Mouse (Mus musculus) megakaryocyte, embryonic 14.5 days (primary cell): ENCODE results near the gene Ltc4s. TPM values are rescaled to one million over a fixed set of nuclear protein-coding genes. Genes with fewer than 3 reads are reported as not detected.

Source experiments
- H3K27me3 ChIP-seq: replicated peaks from 2 replicates; pipeline ENCODE3; 2012; ENCODE audit warnings: inconsistent platforms
- H3K36me3 ChIP-seq: replicated peaks from 2 replicates; pipeline ENCODE3; 2012; ENCODE audit warnings: low read length, inconsistent platforms, mixed read lengths
- H3K4me1 ChIP-seq: 2 replicates; pipeline ENCODE4 v1.6.1; 2012; ENCODE audit warnings: inconsistent platforms
- H3K4me3 ChIP-seq: replicated peaks from 2 replicates; pipeline ENCODE3; 2012; ENCODE audit warnings: moderate library complexity, mild to moderate bottlenecking, inconsistent platforms
- H3K9me3 ChIP-seq: 2 replicates; pipeline ENCODE4 v1.6.1; 2012; ENCODE audit warnings: inconsistent platforms
- FLI1 ChIP-seq: IDR thresholded peaks from 2 replicates; pipeline ENCODE4 v1.6.1; 2012; ENCODE audit warnings: low read length, inconsistent platforms, mixed read lengths
- GATA1 ChIP-seq: IDR thresholded peaks from 3 replicates; pipeline ENCODE4 v1.6.1; 2012; ENCODE audit warnings: mixed read lengths, low read length, inconsistent platforms, borderline replicate concordance
- polyA plus RNA-seq: library from polyadenylated mRNA; stranded (reverse); fragments of >175 nt; gene quantifications from 2 replicates; pipeline ENCODE4 v1.2.3, GENCODE M21; 2012; ENCODE audit warnings: low replicate concordance; ENCODE audit not compliant: insufficient read depth

The Ltc4s gene
- polyA plus RNA-seq, 1 experiment = 10.5 TPM

GRCm38 (mm10) chr11:50206037-50206436, 32.4 kb downstream of the Ltc4s start:
- H3K9me3 ChIP-seq = no peaks in the 10 kb centered on the region
- peaks cover 56% of the 10 kb centered on the region for H3K4me1 ChIP-seq
- no peak overlapping the region for H3K4me3 ChIP-seq
- H3K36me3 ChIP-seq = peaks cover 81% of the 10 kb centered on the region
- TF ChIP-seq FLI1 = no peak
- TF ChIP-seq GATA1 = no peak
- H3K27me3 ChIP-seq = no peaks in the 10 kb centered on the region

- TF ChIP-seq FLI1 (no peak), GATA1 (no peak)
- peaks cover 87% of the 10 kb centered on the region for H3K36me3 ChIP-seq
- peaks cover 52% of the 10 kb centered on the region for H3K4me1 ChIP-seq
- H3K9me3 ChIP-seq = no peaks in the 10 kb centered on the region
- H3K27me3 ChIP-seq = no peaks in the 10 kb centered on the region
- H3K4me3 ChIP-seq = no peak overlapping the region
These were observed 33.0 kb downstream of the Ltc4s start for GRCm38 (mm10) chr11:50205434-50205833.

- no peak overlapping the region for H3K4me3 ChIP-seq
- H3K36me3 ChIP-seq = peaks cover 97% of the 10 kb centered on the region
- no peak for TF ChIP-seq GATA1
- TF ChIP-seq FLI1 = no peak
- H3K9me3 ChIP-seq = no peaks in the 10 kb centered on the region
- H3K4me1 ChIP-seq = peaks cover 44% of the 10 kb centered on the region
- no peaks in the 10 kb centered on the region for H3K27me3 ChIP-seq
These were observed 35.1 kb downstream of the Ltc4s start for GRCm38 (mm10) chr11:50203302-50203827.

- TF ChIP-seq FLI1 = no peak
- TF ChIP-seq GATA1 = no peak
- no peaks in the 10 kb centered on the region for H3K27me3 ChIP-seq
- H3K36me3 ChIP-seq = peaks cover 97% of the 10 kb centered on the region
- no peak overlapping the region for H3K4me3 ChIP-seq
- H3K9me3 ChIP-seq = no peaks in the 10 kb centered on the region
- H3K4me1 ChIP-seq = peaks cover 29% of the 10 kb centered on the region
These were observed 36.8 kb downstream of the Ltc4s start for GRCm38 (mm10) chr11:50201590-50201989.

- no peaks in the 10 kb centered on the region for H3K27me3 ChIP-seq
- H3K4me1 ChIP-seq = peaks cover 26% of the 10 kb centered on the region
- no peak overlapping the region for H3K4me3 ChIP-seq
- H3K9me3 ChIP-seq = no peaks in the 10 kb centered on the region
- peaks cover 95% of the 10 kb centered on the region for H3K36me3 ChIP-seq
- TF ChIP-seq GATA1 (no peak), FLI1 (no peak)
These were observed 37.8 kb downstream of the Ltc4s start for GRCm38 (mm10) chr11:50200613-50201012.

GRCm38 (mm10) chr11:50198916-50199315, 39.5 kb downstream of the Ltc4s start:
- Histone ChIP-seq H3K27me3 (no peaks in the 10 kb centered on the region), H3K4me1 (peaks cover 23% of the 10 kb centered on the region), H3K9me3 (no peaks in the 10 kb centered on the region), H3K4me3 (no peak overlapping the region), H3K36me3 (peaks cover 92% of the 10 kb centered on the region)
- TF ChIP-seq FLI1 (no peak), GATA1 (no peak)

GRCm38 (mm10) chr11:50198219-50198846, 40.1 kb downstream of the Ltc4s start:
- Histone ChIP-seq H3K27me3 (no peaks in the 10 kb centered on the region), H3K36me3 (peaks cover 91% of the 10 kb centered on the region), H3K4me3 (no peak overlapping the region), H3K9me3 (no peaks in the 10 kb centered on the region), H3K4me1 (peaks cover 20% of the 10 kb centered on the region)
- TF ChIP-seq GATA1 (no peak), FLI1 (no peak)

GRCm38 (mm10) chr11:50197500-50197899, 40.9 kb downstream of the Ltc4s start:
- TF ChIP-seq GATA1 = no peak
- no peak for TF ChIP-seq FLI1
- Histone ChIP-seq H3K9me3 (no peaks in the 10 kb centered on the region), H3K4me1 (peaks cover 22% of the 10 kb centered on the region), H3K27me3 (no peaks in the 10 kb centered on the region), H3K4me3 (no peak overlapping the region), H3K36me3 (peaks cover 83% of the 10 kb centered on the region)

- Histone ChIP-seq H3K9me3 (no peaks in the 10 kb centered on the region), H3K4me1 (peaks cover 43% of the 10 kb centered on the region), H3K36me3 (peaks cover 70% of the 10 kb centered on the region), H3K4me3 (no peak overlapping the region), H3K27me3 (no peaks in the 10 kb centered on the region)
- TF ChIP-seq GATA1 (no peak), FLI1 (no peak)
These were observed 43.6 kb downstream of the Ltc4s start for GRCm38 (mm10) chr11:50194793-50195192.

- Histone ChIP-seq H3K4me1 (peaks cover 43% of the 10 kb centered on the region), H3K27me3 (no peaks in the 10 kb centered on the region), H3K4me3 (no peak overlapping the region), H3K9me3 (no peaks in the 10 kb centered on the region), H3K36me3 (peaks cover 62% of the 10 kb centered on the region)
- TF ChIP-seq GATA1 (no peak), FLI1 (no peak)
These were observed 44.3 kb downstream of the Ltc4s start for GRCm38 (mm10) chr11:50194070-50194469.
